Mouse (Mus musculus): Measurements from ENCODE around the gene Mesd.
A peak's percentile ranks its signal among the peaks of the same experiment; 100 is the strongest.

Mesd gene

DNA sequence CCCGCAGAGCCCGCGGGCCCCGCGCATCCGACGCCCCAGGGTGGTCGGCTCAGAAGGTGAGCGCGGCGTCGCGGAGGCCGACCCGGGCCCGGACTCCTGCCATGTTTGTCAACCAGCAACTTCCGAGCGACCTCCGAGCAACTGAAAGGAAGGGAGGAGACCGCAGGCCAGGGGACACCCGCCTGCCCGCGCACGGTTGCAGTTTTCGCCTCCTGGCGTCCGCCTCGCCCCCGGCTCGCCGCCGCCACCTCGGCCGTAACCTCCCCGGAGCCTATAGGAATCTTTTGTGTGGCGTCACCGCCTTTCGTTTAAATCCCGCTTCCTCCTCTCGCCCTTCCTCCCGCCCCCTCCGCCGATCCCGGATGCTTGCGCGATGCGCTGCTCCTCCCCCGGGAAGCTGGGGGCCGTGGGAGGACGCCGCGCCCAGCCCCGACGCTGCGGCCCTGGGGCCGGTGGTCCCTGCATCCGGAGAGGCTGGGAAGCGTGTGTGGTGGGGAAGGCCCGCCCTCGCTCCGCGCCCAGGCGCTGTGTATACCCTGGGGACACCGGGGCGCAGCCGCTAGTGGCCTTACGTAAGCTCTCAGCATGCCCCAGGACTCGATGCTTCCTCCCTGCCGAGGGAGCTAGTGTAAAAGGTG is at the start of gene Mesd, which contains the start of gene Tlnrd1:
TSS of gene Mesd (plus strand) at position 446 of the 638 bp plus-strand sequence.
TSS of gene Tlnrd1 (minus strand) at position 285 of the 638 bp plus-strand sequence.
- peak; percentile 94 for DNase-seq

DNA sequence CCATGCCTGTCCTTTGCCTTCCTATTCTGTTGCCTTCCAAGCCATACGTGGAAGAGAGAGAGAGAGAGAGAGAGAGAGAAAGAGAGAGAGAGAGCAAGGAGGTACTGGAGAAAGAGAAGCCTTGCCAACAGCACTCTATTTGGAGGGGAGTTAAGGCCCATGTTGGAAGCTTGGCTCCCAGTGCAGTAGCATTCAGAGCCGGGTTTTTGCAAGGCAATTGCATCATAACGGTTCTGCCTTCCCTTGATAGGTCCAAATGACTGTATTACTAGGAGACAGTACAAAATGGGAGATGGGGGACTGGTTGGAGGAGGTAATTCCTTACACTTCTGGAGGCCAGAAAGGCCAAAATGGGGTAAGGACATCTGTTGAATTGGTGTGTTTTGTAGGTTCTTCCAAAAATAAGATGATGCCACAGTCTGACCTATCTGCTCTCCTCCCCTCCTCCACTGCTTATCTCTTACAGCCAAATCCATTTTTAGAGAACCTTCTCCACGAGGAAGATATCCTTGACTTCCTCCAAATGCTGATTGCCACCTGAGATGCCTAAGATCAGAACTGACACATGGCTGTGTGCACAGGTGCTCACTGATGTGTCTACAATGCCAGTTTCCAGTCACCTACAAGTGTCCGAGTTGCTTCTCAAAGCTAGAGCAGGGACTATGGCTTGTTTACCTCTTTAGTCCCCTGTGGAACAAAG is 45.6 kb upstream of the Mesd start:
- DNase-seq, result no peak

DNA sequence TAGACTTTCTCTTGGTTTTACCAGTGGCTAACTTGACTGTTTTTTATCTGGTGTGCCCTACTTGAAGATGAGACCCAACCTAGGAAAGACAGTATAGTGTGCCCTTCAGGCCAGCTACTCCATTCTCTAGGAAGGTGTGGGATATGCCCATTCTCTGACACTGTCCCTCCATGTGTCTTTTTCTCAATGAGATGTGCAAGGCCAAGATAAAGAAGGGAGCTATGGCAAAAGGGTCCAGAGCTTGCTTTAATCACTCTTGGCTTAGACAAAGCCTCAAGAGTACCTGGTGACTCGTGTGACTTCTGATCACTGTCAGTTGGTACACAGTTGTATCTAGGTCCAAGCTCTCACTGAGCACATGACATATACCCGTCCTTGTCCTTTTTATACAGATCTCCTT is 44.2 kb upstream of the Mesd start:
- no peak for DNase-seq

DNA sequence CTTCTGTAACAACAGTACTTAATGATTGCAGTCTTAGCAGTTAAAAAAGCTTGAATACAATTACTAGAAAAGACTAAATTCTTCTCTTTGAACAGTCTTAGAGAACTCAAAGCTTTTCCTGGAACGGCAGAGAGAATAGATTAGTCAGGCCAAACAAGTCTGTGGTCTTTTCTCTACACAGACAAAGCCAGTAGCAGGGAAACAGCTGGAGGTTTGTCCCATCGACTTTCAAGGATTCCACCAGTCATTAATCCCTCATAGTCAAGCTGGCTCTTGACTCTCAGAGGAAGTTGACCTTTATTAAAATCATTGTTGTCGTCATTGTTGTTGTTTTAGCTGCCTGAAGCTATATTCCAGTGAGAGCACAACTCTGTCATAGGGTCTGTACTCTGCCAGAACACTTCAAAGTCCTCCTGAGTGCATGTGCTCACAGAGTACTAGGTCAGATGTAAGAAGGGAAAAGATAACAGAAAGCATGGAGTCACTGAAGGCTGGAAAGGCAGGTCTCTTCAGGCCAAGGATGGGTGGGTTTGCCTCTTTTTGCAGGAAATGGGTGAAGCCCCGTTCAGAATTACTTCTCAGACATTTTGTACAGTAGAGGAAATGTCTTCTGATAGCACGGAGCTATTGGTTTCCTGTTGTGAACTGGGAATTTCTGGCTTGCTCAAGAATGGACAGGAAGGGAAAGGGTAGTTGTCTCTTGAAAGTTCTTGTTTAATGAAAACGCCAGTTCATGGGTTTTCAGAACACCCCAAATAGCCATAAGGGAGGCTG is 41.6 kb upstream of the Mesd start:
- no peak for DNase-seq

DNA sequence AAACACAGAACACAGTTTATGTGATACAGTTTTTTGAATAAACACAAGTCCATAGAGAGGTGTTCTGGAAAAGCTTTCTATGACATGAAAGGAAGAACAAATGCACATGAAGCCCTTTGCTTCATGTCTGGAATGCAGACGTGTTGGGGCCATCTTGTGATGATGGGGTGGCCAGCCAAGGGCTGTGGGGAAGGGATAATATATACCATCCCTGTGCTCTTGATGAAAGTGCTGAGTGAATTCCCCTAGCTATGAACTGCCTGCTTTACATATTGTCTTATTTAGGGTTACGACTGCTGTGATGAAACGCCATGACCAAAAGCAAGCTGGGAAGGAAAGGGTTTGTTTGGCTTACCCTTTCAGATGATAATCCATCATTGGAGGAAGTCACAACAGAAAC is 39.5 kb upstream of the Mesd start:
- DNase-seq, result no peak

DNA sequence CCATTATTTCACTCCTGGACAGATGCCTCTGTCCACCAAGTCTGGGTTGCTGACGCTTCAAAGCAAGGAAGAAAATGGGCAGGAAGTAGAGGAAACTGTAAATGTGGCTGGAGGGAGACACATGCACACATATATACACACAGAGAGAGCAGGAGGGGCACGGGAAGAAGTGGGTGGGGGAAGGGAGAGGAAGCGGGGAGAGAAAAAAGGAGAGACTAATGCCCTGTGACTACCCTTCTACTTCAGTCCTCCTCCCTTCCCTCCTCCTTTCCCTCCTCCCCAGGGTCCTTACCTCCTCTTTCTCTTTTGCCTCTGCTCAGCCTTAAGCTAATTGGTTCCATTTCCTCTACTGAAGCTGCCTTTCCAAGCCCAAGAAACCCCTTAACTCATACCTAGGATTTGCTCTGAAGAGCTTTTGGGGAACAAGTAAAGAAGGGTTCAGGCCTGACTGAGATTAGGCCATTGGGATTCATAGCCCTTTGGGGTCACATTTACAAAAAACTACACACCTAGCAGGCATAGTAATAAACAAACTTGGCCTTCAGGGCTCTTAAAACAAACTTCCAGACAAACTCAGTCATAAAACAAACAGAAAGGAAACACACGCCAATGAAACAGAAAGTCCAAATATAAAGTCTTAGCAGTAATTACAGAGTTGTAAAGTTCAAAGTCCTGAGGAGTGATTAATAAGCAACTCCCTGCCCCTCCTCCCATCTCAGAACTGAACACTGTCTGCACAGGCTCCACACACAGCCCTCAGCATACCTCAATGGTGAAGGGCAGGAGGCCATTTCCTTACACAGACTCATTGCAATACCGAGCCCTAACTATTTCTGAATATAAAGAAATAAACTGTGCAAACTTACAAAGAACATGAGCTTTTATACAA is 36.8 kb upstream of the Mesd start:
- DNase-seq, result no peak

DNA sequence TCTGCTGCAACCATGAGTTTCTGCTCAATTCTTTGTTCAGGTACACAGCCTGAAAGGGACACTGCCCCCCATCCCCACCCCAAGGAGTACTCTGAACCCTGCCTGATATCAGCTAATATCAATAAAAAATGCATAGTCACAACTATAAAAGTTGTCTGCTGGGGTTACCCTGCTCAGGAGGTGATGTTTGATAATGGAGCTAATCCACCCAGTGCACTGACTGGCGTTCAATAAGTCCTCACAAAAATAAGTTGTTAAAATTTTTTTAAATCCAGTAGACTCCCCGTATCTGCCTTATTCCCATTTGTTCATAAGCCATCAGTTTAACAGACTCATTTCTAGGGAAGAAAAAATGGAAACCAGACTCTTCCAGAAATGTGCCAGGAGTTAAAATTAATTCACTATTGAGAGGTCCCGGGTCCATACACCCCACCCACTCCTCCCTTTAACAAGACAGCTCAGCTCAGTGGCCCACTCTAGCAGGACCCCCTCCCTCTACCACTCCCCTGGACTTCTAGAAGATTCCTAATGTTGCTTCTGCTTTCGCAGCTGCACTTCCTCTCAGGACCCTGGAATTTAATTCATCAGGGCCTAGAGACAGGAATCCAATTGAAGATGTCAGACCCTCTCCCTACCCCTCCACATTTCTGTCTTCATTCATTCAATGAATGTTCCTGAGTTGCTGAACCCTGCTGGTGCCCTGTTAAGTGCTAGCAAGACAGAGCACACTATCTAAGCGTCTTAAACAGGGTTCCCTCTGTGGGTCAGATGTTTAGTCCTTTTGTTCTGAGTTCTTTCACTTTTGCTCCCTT is 32.5 kb upstream of the Mesd start:
- no peak for DNase-seq

DNA sequence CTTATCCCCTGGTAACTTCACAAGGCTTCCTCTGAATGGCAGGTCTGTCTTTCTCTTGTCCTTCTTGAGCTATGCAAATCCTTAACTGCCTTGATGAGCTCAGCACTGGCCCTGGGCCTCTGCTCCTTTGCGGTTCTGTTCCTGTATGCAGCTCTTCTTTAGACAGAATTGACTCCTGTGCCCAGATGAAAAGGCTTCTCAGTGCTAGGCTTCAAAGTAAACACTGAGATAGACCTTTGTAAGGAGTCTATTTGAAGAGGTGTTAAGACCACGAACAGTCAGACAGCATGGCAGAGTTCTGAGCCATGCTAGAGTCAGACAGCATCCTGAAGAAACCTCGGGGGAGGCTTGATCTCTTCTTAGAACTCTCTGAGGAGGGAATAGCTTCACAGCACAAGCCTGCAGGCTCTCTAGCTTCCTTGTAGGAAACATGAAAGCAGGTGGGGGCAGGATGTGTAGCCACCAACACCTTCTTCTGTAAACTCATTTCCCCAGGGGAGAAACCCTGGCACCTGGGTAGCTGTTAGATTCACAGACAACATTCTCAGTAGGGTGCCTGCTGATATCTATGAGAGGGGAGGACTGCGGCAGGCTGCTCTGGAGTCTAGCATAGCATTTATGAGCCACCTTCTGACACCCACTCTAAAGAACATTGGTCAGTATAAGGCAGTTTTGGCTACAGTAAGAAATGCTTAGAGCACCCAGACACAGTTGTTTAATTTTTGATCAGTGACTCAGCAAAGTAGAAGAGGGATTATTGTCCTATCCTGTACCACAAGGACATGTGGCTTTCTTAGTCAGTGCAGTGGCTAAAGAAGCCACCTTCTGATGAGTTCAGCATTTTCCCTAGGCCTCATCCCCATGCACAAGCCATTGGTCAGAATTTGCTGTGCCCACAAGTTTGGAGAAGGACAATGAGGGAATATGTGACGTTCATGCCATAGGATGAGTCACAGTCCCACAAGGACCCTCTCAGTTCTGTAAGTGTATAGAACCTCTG is 31.6 kb upstream of the Mesd start:
- no peak for DNase-seq

DNA sequence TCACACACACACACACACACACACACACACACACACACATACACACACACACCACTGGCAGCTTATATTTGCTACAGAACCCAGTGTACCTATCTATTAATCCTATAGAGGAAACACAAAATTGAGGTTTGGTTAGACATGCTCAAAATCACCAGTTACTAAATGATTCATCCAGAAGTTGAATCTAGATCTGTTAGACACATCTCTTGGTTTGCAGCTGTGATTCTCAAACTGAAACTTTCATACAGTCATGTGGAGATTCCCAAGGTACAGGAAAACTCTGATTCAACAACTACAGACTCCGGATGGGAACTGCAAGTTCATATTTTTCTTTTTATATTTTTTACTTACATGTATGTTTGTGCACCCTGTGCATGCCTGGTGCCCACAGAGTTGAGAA is 29.1 kb upstream of the Mesd start:
- no peak for DNase-seq

DNA sequence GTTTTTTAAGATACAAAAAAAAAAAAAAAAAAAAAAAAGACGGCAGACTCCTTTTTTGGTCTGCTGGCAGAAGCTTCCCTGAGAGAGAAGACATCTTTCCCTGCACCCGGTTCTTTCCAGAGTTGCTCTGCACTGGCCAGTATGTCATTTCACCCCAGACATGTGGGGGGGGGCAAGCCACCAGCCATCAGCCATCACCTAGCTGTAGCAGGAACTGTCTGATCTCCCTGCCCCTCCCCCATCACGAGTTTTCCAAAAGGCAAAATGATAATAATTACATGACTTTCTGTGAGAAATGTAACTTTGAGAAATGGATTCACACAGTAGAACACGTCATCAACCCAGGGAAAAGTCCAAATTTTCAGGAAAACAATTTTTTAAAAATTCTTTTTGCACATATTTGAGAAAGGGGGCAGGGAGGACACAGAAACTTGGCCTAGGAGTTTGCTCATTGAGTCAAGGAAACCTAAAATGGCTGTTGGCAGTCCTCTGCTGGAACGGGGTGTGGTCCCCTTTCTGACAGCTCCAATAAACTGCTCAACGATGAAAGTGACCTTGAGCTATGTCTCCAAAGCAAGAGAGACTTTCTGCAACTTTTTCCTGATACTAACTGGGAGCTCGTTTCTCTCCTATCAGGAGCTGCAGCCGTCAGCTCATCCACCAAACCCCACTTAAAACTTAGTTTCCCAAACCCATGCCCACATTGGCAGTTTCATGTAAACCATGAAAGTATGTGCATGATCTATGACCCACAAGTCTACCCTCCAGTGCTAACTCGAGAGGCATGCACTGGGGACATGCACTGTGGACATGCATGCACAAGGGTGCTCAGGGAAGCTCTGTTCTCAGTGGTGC is 27.7 kb upstream of the Mesd start:
- no peak for DNase-seq

DNA sequence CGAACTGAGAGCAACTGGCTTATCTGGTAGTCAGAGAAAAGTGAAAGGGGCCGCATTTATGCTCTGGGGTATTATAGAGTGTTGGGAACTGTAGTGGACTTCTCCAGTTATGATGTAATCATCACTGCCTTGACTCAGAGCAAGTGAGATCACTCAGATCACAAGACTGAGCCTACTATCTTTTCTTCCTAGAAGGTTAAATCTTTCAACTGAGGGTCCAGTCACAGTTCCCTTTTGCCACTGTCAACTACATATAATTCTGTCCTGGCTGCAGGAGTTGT is 27.1 kb upstream of the Mesd start:
- no peak for DNase-seq

DNA sequence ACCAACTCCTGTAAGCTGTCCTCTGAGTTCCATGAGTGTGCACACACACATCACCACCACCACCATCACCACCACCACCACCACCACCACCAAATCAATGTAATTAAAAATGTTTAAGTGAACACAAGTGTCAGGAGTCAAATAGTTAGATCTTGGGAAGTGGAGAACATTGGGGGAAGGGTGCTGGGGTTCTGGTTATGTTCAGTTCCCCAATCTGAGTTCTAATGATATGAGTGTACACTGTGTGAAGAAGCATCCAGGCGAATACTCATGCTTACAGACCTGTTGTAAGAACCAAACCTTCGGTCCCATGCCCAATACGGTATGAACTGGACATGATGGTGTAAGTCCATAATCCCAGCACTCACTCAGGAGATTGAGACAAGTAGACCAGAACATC is 26.3 kb upstream of the Mesd start:
- no peak for DNase-seq

DNA sequence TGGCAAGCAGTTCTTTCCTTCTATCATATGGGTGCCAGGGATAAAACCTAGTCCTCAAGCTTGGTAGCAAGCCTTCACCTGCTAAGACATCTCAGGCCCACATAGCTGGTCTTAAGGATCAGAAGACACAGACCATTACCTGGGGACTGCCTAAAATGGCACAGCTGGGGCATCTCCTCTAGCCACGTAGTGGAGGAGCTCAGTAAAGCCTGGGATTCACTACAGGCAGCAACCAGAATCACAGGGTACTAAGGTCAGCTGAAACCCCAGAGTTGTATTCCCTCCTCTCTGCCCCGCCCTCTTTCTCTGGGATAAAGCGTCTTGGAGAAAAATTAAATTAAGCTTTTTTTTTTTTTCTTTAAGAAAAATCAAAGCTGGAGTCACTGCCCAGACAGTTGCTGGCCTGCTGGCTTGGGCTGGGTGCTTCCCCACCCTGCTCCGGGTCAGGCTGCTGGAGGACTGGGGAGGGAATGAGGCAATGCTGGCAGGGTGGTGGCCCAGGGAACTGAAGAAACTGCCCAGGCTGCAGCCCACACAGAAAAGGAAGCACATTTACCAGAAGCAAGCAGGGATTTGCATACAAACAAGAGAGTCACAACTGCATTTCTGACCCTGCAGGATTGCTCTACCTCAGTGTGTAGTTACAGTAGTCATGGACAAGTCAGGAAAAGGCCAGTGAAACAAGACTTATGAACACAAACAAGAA is 24.7 kb upstream of the Mesd start:
- DNase-seq, result no peak

DNA sequence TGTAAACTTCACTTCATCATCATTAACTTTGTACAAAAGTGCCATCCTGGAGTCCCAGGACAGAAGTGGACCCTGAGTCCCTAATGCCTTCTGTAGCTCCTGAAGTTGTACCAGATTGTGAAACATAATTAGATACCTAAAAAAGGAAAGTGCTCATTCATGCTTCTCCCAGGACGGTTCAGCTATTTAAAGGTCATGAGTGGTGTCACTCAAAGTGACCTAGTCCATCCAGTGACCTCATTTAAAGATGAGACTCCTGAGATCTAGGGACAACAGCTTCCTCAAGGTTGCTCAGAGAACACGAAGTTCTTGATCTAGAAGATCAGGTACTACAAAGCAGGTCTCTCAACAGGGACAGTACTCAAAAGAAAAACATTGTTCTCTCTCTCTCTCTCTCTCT is 20.7 kb upstream of the Mesd start:
- DNase-seq, result no peak

DNA sequence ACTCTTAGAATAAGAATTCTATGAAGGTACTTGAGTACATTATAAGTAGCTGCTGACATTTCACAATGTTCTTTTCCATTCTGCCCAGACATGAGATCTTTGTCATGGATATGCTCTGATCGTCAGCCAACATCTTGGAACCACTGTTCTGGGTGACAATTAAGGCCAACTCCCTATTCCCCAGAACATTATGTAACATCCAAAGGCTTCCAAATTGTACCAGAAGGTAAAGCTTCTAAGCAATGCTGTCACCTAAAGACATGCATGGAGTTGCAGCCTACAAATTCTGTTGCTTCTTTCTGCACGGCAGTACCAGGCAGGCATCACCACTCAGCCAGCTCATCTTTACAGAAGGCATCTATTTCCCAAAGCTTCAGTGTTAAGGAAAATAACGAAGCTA is 16.1 kb upstream of the Mesd start:
- DNase-seq, result no peak

DNA sequence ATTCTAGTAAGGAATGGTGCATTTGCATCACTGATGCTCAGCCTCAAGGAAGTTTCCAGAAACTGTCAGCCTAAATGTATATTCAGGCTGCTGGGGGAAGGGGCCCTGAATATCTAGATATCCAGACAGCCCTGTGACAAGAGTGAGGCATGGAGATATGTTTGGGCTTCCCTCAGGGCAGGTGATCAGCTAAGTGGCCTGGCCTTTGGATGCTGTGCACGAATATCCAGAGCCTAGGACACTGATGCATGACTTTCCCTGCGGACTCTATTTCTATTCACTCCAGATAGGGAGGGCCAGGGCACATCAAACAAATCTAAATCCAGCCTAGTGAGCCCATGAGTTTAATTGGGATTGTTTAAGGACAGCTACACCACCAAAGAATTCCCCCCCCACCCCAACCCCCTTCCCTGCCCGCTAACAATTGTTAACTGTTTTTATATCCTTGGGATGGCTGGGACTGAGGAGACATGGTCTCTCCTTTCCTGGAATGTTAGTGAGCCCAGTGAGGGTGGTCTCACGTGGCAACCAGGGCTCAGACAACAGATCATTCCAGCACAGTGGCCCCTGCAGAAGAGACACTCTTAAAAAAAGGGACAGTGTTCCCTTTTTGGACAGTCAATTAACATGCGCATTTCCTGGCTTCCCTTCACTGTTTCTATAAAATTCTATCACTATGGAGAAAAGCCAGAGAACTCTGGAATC is 14.3 kb upstream of the Mesd start:
- no peak for DNase-seq

DNA sequence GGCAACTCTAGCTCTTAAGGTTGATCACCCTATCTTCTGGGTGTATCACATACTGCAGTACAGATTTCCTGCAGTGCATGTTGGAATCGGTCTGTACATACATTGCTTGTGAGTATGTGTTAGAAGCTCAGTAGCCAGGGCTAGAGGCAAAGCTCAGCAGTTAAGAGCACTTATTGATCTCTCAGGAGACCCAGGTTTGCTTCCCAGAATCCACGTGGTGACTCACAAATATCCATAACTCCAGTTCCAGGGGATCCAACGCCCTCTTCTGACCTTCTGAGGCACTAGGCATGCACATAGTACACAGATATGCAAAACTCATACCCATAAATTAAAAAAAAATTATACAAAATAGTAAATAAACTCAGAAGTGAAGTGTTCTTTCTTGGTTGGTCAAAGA is 7.2 kb upstream of the Mesd start:
- DNase-seq, result no peak

DNA sequence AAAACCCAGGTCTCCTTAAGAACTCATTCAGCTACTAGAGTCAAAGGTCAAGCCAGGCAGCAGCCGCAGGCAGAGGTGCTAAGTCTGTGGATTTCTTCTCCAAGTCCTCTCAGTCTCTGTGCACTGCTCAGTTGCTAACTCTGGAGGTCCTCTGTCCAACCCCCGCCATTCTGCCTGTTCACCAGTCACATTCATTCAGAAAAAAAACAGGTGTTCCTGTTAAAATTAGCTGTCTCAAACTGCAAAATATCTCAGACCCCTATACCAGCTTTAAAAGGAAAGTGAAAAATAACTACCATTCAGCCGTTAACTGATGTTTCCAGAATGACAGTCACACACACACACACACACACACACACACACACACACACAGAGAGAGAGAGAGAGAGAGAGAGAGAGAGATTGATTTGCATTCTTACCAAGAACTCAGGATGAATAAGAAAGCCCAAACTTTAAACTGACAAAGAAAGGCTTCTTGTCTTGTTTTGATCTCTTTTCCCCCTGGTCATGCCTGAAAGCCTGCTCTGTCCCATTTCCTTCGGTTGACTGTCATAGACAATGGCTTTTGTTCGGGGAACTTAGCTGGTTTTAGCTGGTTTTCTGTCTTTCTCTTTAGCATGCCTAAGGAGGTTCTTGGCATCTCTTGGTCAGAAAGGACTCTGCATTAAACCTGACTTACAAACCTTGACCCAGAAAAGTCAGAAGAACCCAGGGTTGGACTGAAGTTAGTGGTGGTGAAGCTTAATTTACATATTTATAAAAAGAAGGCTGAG is 5.4 kb upstream of the Mesd start:
- DNase-seq, result peak; percentile 23

Data from right cerebral cortex, adult 18-20 months (tissue).